Comparison of ENCODE assay signal across 11 mouse cellular contexts in genomic region chr1:76550876-76551275, GRCm38 (mm10).
DNase-seq lines count a peak whose midpoint lies in the region; TF ChIP-seq lines count a peak whose summit lies in the region.
"Had no signal": no experiment of that assay in that cellular context is flagged by ENCODE, and none has a peak within 500 bp of the region (broad histone marks: within the 10 kb centered on the region; RNA-seq: fewer than 3 reads in every experiment).

No protein-coding gene starts in this region.

- TF ChIP-seq POLR2A in cerebellum, adult 2 months (IDR thresholded peaks at IDR 0.05; ENCODE audit: borderline replicate concordance, insufficient read depth, low read length) = no peak

- DNase-seq in embryo, embryonic 11 days = peak; percentile 47
- no peak for DNase-seq in embryo, embryonic 10.5 days (ENCODE audit: low spot score)
- peak; percentile 8 for DNase-seq in right cerebral cortex, postnatal 14 days
- DNase-seq in right cerebral cortex, adult 18-20 months = no peak
- DNase-seq in kidney, postnatal 36 days = peak; percentile 26 to 43
- no peak for DNase-seq in frontal cortex, postnatal 36 days (ENCODE audit: low spot score in 2 of 2)
- no peak for DNase-seq in layer of hippocampus, adult 11-12 months (ENCODE audit: low spot score)
- DNase-seq in cerebellum, adult 2 months = no peak
- DNase-seq: B cell, adult 2 months had no signal

- TF ChIP-seq CTCF in cerebellum, adult 2 months (IDR thresholded peaks at IDR 0.05; ENCODE audit: borderline replicate concordance, insufficient read depth, low read depth, low read length) = no peak

- no peak overlapping the region for H3K27ac ChIP-seq in cerebellum, adult 2 months (ENCODE audit: insufficient read depth, low read length)

- 55% methylated on average over 5 of the region's 5 CpGs for WGBS in cerebellum, adult 2 months

- H3K4me3 ChIP-seq in cerebellum, adult 2 months (replicated peaks; ENCODE audit: insufficient read depth, low read depth, low read length) = no peak overlapping the region
- H3K4me3 ChIP-seq: erythroblast, embryonic 14.5 days; myocyte had no signal

- H3K4me1 ChIP-seq in cerebellum, adult 2 months (ENCODE audit: control insufficient read depth, insufficient read depth, low read length) = no peaks in the 10 kb centered on the region

- H3K27me3 ChIP-seq in cerebellum, adult 2 months (ENCODE audit: control insufficient read depth, insufficient read depth, low read length) = no peaks in the 10 kb centered on the region

Comparison
In these comparisons a context has a peak if more than half of its experiments do, and no peak if none do; other contexts are left out.
1. DNase-seq: peak in embryo, embryonic 11 days (single experiment), right cerebral cortex, postnatal 14 days (single experiment) and kidney, postnatal 36 days (2 of 2); none in embryo, embryonic 10.5 days (single experiment), right cerebral cortex, adult 18-20 months (single experiment), frontal cortex, postnatal 36 days (0 of 2), layer of hippocampus, adult 11-12 months (single experiment) and cerebellum, adult 2 months (0 of 2).